Comparison of ENCODE assay signal across 8 mouse cellular contexts in genomic region chr1:86492095-86493070, GRCm38 (mm10). TPM values are rescaled to one million over a fixed set of nuclear protein-coding genes. Genes with fewer than 3 reads are reported as not detected.
DNase-seq lines count a peak whose midpoint lies in the region; ATAC-seq and TF ChIP-seq lines count a peak whose summit lies in the region.

No protein-coding gene starts in this region.

- H3K4me3 ChIP-seq in left cerebral cortex, adult 2 months = no peak overlapping the region
- H3K4me3 ChIP-seq in embryonic facial prominence, embryonic 15.5 days (replicated peaks) = no peak overlapping the region
- no peak overlapping the region for H3K4me3 ChIP-seq in intestine, embryonic 16.5 days (ENCODE audit: low read length)
- H3K4me3 ChIP-seq in lung, embryonic 15.5 days = no peak overlapping the region

- no peak for ATAC-seq in embryonic facial prominence, embryonic 15.5 days (ENCODE audit: insufficient number of reproducible peaks, low FRiP score, low TSS enrichment, low read depth)
- no peak for ATAC-seq in intestine, embryonic 16.5 days
- ATAC-seq in lung, embryonic 15.5 days (ENCODE audit: borderline replicate concordance, extremely low read depth, low FRiP score, low TSS enrichment) = peak; percentile 5

- peaks cover 32% of the 10 kb centered on the region for H3K4me1 ChIP-seq in embryonic facial prominence, embryonic 15.5 days
- peaks cover 37% of the 10 kb centered on the region for H3K4me1 ChIP-seq in intestine, embryonic 16.5 days (ENCODE audit: control insufficient read depth, insufficient read depth, low read length)
- peaks cover 42% of the 10 kb centered on the region for H3K4me1 ChIP-seq in lung, embryonic 15.5 days

- H3K4me2 ChIP-seq in embryonic facial prominence, embryonic 15.5 days (replicated peaks) = no peak overlapping the region
- 0 out of 2 replicates have a peak overlapping the region, but pooled peaks have one; percentile 17 for H3K4me2 ChIP-seq in intestine, embryonic 16.5 days (ENCODE audit: low read depth, low read length)
- peak overlapping the region; percentile 24; the same call in 1 of the 2 replicates for H3K4me2 ChIP-seq in lung, embryonic 15.5 days

- WGBS in embryonic facial prominence, embryonic 15.5 days = 63% methylated on average over 9 of the region's 9 CpGs
- WGBS in intestine, embryonic 16.5 days = 62% methylated on average over 9 of the region's 9 CpGs
- WGBS in lung, embryonic 15.5 days = 53% methylated on average over 9 of the region's 9 CpGs

- no peak for TF ChIP-seq CTCF in left cerebral cortex, adult 2 months (IDR thresholded peaks at IDR 0.05)

- H3K9ac ChIP-seq in embryonic facial prominence, embryonic 15.5 days = no peak overlapping the region
- peak overlapping the region; percentile 58 for H3K9ac ChIP-seq in intestine, embryonic 16.5 days (ENCODE audit: low read depth, low read length)
- peak overlapping the region; percentile 12; the same call in 1 of the 2 replicates for H3K9ac ChIP-seq in lung, embryonic 15.5 days

- no peak for DNase-seq in left cerebral cortex, adult 2 months (ENCODE audit: extremely low spot score in 1 of 2, low spot score in 2 of 2)
- DNase-seq in left cerebral cortex, adult 11 months (ENCODE audit: low spot score) = no peak
- DNase-seq in spleen, postnatal 36 days (ENCODE audit: low spot score in 2 of 2) = peak; percentile 73 to 79
- no peak for DNase-seq in frontal cortex, postnatal 36 days (ENCODE audit: low spot score in 2 of 2)
- DNase-seq in adrenal gland, postnatal 4 days (ENCODE audit: low spot score in 2 of 2) = no peak

- intact Hi-C loops in left cerebral cortex, adult 2 months (cut with DNase I) = no loop called here

- no peaks in the 10 kb centered on the region for H3K27me3 ChIP-seq in embryonic facial prominence, embryonic 15.5 days
- H3K27me3 ChIP-seq in intestine, embryonic 16.5 days (replicated peaks; ENCODE audit: control insufficient read depth, insufficient read depth, low read length) = no peaks in the 10 kb centered on the region
- no peaks in the 10 kb centered on the region for H3K27me3 ChIP-seq in lung, embryonic 15.5 days

- H3K9me3 ChIP-seq in embryonic facial prominence, embryonic 15.5 days (replicated peaks) = no peaks in the 10 kb centered on the region
- no peaks in the 10 kb centered on the region for H3K9me3 ChIP-seq in intestine, embryonic 16.5 days (ENCODE audit: control insufficient read depth, low read length)
- no peaks in the 10 kb centered on the region for H3K9me3 ChIP-seq in lung, embryonic 15.5 days

- H3K27ac ChIP-seq in left cerebral cortex, adult 2 months = peak overlapping the region; percentile 51
- peak overlapping the region; percentile 78 for H3K27ac ChIP-seq in embryonic facial prominence, embryonic 15.5 days (replicated peaks)
- H3K27ac ChIP-seq in intestine, embryonic 16.5 days (ENCODE audit: low read length) = peak overlapping the region; percentile 96
- H3K27ac ChIP-seq in lung, embryonic 15.5 days = peak overlapping the region; percentile 96

- no peaks in the 10 kb centered on the region for H3K36me3 ChIP-seq in embryonic facial prominence, embryonic 15.5 days
- no peaks in the 10 kb centered on the region for H3K36me3 ChIP-seq in intestine, embryonic 16.5 days (ENCODE audit: control insufficient read depth, insufficient read depth, low read length)
- H3K36me3 ChIP-seq in lung, embryonic 15.5 days = no peaks in the 10 kb centered on the region

RNA-seq across cellular contexts. Expression of gene Ptma, which starts 34.1 kb away (rescaled TPM):
- total RNA-seq in left cerebral cortex, adult 2 months (2021) = 100 to 1,000 TPM; 353 to 363 TPM
- polyA plus RNA-seq in embryonic facial prominence, embryonic 15.5 days (2015; fragmentation: Nextera tagmentation; extraction: Ambion mirVana) = 1,945 and 2,079 TPM in 2 replicates
- polyA plus RNA-seq in intestine, embryonic 16.5 days (2015; fragmentation: Nextera tagmentation; extraction: Ambion mirVana) = 1,684 and 1,813 TPM in 2 replicates
- 2,819 and 2,940 TPM in 2 replicates for polyA plus RNA-seq in lung, embryonic 15.5 days (2015; fragmentation: Nextera tagmentation; extraction: Ambion mirVana)
- 1,000 to 10,000 TPM; 1,215 to 1,376 TPM for total RNA-seq in adrenal gland, postnatal 4 days (2021)

Comparison
In these comparisons a context has a peak if more than half of its experiments do, and no peak if none do; other contexts are left out.
1. DNase-seq: peak in spleen, postnatal 36 days (2 of 2); none in left cerebral cortex, adult 2 months (0 of 2), left cerebral cortex, adult 11 months (single experiment), frontal cortex, postnatal 36 days (0 of 2) and adrenal gland, postnatal 4 days (0 of 2).
2. Peak in every context shown above with its lines, with median percentiles within 50 percentile points of each other: H3K27ac ChIP-seq.